Mouse (Mus musculus) testis, adult 2 months (tissue): ENCODE results near the gene Slc24a5.

Experiments used
- CTCF ChIP-seq: fragments of 200-500 bp; IDR thresholded peaks from 2 replicates; pipeline ENCODE4 v1.5.1; 2012; ENCODE audit warnings: low read depth, mild to moderate bottlenecking, inconsistent platforms, low read length, moderate library complexity; ENCODE audit not compliant: control insufficient read depth, insufficient read depth, insufficient replicate concordance
- POLR2A ChIP-seq: fragments of 200-500 bp; IDR thresholded peaks from 2 replicates; pipeline ENCODE4 v1.6.1; 2012; ENCODE audit warnings: low read depth, mild to moderate bottlenecking, inconsistent platforms, low read length, moderate library complexity; ENCODE audit not compliant: control insufficient read depth

DNA sequence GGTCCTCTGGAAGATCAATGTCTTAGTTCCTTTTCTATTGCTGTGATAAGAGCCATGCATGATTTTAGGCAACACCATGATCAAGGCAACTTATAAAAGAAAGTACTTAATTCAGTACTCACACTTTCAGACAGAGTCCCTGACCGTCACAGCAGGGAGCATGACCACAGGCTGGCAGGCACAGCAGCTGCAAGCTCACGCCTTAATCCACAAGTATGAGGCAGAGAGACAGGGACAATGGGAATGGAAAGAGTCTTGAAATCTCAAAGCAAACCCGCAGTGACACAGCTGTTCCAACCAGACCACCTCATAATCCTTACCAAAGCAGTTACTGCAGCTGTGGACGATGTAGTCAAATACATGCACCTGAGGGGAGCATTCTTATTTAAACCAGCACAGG is 66.2 kb downstream of the Slc24a5 start:
- TF ChIP-seq POLR2A = no peak
- TF ChIP-seq CTCF = no peak
